Mouse (Mus musculus): Measurements from ENCODE around the gene Srrd.
A peak's percentile ranks its signal among the peaks of the same experiment; 100 is the strongest.
"Not testable (repeated sequence)": the region's sequence is repeated elsewhere in the genome, so short reads cannot be mapped to it uniquely, and the experiment has no call there.

Srrd gene

DNA sequence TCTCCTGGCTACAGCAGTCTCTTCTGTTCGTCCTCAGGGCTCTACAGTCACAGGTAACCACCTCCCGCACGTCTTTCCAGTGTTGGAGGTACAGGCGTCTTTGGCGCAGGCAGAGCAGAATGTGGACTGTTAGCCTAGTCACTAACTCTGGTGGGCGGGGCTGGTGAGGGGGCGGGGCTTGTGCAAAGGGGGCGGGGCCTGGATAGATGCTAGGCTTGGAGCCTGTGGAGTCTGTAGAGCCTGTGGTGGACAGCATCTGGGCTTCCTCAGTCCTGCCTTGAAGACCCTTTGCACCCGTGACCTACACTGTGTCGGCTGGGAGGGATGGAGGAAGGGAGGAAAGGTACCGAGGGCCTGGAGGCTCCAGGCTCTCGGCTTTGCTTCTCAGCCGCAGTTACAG, 13.1 kb upstream of the Srrd start, which contains the start of gene Gm6583:
Gene Gm6583 (minus strand): TSS at position 124 of the 400 bp plus-strand sequence.
- no peak for DNase-seq

DNA sequence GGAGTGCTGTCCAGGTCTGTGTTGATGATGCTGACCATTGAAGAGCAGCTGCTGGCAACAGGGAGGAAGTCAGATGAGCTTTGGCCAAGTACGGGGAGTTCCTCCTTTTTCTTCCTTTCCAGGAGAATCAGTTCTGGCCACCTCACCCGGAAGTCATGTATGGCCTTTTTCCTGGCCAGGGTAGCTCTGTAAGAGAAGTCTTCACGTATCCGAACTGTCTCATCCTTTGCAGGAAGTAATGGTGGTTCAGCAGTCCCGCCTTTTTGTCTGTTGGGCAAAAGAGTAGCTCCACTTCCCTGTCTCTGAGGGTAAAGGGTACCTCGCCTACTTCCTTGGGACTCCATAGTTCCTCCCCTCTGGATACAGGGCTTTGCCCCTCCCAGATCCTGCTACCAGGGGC, 12.7 kb upstream of the Srrd start:
- DNase-seq: no peak

DNA sequence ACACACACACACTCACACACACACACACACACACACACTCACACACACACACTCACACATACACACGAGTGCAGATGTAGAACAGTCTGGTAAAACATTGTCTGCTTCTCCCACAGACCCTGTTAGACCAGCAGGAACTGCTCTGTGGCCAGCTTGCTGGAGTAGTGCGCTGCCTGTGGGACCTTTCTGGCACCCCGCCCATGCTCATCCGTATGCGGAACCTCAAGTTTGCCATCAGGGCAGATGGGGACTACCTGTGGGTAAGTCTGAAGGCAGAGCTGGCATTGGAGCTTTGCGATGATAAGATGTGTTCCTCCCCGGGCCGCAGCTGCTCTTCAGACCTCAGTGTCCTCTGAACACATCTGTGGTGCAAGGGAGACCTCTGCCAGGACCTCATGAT, 6.3 kb upstream of the Srrd start:
- no peak for DNase-seq

DNA sequence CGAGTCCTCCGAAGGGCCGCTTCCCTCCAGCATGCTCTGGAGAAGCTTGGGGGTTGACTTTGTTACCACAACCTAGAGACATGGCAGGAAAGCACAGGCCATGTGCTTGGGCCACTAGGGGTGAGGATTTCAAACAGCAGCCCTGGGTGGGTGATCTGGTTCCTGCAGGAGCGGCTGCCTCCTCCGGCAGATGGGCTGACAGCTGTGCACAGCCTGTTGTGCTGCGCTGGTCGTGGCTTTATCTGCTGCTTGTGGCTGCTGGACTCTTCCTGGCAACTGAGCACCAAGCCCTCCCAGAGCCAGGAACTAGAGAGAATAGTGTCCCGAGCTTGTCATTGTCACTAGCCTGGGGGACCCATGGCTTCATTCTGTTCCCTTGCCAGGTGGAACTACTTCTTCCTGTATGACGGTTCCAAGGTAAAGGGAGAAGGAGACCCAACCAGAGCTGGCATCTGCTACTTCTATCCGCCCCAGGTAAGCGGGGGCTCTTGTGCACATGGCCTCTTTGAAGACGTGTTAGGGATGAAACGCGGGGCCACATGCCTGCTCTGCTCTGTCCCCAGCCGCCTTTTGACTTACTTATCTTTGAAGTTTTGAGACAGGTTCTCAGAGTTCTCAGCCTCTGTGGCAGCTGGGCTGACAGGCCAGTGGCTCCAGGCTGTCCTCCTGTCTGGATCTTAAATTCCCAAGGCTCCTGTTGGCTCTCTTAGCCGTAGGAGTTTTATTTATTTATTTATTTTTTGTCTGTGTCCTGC, 3.5 kb upstream of the Srrd start:
- no peak for DNase-seq

DNA sequence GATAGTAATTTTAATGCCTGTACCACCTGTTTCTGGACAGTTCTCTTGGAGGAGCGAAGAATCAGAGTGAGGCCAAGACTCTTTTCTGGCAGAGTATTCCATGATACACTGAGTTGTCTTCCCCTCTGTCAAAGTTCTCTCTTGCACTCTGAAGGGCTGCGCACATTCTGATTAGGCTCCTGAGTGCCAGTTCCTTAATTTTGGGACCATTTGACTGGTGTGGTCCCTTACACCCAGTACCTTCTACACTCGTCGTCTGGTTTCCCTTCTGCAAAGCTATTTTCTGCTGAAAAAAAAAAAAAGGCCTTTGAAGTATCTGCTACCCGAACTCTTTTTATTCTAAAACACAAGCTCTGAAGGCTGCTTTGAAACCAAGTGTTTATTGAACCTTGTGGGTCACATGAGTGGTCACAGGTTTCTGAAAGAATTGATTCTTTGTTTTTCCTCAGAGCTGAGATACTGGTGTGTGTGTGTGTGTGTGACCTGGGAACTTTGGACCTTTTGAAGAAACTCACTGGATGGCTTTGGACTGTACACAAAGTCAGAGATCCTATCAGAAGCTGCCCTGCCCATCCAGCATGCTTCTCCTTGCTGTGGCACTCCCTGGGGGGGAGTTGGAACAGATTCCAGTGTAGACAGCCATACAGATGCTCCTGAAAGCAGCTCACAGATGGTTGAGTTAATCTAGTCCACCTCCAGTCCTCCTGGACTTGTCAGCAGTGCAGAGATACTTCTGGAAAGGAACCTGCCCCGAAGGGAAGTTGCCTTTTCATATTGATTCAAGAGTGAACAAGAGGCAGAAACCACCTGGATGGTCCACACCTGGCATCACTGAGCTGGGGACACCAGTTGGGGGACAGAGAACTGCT, 1.5 kb upstream of the Srrd start:
- DNase-seq: no peak

DNA sequence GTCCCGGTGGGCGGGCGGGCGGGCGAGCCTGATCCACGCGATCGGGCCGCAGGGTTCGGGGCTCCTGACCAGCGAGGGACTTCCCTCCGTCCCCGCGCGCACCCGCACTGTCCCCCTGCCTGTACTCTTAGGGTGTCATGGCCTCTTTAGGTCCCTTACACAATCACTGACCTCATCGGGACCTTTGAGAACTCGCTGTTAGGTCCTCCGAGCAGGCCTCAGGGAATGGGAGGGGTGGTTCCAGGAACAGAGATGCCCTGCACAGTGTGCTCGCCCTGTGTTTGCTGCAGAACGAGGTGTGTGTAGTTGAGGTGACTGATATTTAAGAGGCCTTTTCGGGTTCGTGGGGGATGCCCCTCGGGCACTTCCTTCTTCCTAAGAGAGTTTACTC, 360 bp upstream of the Srrd start:
- DNase-seq: no peak

DNA sequence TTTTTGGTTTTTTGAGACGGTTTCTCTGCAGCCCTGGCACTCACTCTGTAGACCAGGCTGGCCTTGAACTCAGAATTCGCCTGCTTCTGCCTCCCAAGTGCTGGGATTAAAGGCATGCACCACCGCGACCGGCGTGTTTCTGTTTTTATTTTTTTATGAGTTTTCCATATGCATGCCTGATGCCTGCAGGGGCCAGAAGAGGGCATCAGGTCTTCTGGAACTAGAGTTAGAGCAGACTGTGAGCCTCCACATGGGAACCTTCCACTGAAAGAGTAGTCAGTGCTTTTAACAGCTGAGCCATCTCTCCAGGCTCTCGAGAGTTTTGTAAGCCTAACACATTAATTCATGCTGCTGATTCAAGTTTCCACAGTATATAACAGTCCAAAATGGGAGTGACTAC, 3.6 kb downstream of the Srrd start:
- DNase-seq: no peak

DNA sequence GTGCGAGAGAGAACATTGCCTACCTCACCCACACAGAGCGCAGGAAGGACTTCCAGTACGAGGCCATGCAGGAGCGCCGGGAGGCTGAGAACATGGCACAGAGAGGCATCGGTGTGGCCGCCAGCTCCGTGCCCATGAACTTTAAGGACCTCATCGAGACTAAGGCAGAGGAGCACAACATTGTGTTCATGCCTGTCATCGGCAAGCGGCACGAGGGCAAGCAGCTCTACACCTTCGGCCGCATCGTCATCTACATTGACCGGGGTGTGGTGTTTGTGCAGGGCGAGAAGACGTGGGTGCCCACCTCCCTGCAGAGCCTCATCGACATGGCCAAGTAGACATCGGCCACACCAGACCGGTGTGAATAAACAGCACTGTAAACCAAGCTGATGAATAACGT, 5.8 kb downstream of the Srrd start:
- DNase-seq: no peak

DNA sequence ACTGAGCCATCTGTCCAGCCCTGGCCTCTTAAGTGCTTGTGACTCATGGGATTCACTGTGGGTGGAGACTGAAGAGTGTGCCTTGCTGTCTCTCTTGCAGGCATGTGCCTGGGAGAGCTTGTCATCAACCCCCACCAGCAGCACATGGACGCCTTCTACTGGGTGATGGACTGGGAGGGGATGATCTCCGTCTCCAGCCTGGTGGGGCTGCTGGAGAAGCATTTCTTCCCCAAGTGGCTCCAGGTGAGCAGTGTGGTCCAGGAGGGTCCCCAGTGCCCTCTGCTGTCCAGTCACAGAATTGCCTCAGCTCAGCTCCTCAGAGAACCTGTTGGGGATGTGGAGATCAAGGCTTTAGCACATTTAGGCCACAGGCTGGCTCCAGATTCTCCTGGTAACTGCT, 7.4 kb downstream of the Srrd start:
- peak; percentile 50 for DNase-seq

DNA sequence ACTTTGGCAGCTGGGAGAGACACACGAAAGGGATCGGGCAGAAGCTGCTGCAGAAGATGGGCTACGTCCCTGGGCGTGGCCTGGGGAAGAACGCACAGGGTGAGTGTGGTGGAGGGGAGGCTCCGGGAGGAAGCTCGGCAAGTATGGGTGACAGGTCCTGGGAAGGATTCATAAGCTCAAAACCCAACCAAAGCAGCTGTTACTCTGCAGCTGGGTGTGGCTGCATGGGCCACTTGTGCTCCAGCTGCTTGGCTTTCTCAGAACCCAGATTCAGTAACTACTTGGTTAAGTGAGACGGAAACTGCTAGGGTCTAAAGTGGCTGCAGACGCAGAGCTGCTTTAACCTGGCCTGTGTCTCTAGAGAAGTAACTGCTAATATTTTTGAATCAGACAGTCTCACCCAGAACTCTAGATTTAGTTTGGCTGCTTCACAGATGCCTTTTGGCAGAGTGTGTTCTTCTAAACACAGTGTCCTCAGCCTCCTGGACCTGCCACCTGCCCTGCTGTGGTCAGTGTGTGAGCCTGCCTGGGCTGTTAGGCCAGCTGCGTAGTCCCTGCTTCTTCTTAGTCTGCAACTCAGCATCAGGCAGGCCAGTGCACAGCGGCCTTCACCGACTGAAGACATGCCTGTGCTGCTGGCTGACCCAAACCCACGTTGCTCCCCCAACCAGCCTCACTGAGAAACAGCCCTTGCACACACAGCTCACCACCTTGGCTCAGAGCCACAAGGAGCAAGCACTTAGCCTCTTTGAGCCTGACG, 12.9 kb downstream of the Srrd start:
- no peak for DNase-seq

DNA sequence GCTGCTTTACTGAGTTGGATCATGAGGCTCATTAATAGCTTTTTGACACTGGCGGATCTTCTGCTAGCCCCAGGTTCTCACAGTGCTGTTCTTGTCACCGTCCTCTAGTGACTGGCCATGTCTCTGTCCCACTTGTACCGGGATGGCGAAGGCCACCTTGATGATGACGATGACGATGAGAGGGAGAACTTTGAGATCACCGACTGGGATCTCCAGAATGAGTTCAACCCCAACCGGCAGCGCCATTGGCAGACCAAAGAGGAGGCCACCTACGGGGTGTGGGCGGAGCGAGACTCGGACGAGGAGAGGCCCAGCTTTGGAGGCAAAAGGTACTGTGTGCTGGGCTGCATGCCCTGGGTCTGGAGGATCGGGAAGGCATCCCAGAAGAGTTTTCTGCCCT, 15.0 kb downstream of the Srrd start:
- no peak for DNase-seq

DNA sequence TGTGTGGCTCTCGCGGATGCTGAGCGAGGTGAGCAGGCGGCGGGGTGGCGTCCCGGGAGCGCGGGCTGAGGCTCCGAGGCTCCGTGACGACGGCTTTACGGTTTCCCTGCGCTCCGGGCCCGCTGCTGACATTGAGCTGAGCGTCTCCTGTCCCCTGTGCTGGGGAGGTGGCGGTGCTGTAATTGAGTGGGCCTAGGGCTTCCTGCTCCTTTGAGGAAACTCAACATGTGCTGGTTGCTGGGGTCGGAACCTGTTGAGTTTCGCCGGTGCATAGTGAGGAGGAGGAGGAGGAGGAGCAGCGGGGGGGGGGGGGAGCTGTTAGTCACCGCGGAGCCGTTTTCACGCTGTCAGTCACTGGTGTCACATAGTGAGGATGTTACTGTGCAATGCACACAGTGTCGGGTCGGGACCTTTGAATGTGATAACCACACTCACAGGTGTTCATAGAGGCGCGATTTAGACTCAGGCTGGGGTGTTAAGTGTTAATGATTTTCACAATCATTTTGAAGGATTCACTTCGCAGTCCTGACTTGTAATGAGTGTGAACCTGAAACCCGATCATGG, 16.3 kb downstream of the Srrd start:
- no peak for DNase-seq

DNA sequence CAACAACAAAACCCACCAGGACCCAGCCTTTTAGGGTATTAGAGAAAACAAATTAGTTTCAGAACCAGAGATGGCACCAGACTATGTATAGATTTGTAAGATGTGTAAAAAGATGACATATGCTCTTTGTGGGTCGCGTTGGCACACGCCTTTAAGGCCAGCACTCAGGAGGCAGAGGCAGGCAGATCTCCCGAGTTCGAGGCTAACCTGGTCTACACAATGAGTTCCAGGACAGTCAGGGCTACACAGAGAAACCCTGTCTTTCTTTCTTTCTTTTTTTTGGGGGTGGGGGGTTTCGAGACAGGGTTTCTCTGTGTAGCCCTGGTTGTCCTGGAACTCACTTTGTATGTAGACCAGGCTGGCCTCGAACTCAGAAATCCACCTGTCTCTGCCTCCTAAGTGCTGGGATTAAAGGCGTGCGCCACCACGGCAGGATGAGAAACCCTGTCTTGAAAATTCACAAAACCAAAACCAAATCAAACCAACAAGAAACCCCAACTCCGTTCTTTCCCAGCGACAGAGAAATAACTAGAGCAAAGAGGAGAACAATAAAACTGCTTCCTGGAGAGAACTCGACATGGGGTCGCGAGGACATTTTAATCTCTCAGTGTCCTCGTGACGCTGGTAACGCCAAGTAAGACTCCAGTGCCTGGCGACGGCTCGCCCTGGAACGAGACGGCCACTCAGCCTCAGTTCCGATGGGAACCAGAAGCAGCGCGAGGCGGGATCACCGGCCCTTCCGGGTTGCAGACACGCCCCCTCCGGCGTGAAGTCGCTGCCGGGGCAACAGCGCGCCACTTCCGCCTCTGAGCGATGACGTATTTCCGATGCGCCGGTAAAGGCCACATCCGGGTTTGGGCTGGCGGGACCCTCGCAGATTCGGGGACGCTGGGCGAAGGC, 17.0 kb downstream of the Srrd start, which contains the start of gene Tfip11:
Gene Tfip11 (plus strand): TSS at position 813 of the 900 bp plus-strand sequence.
- peak; percentile 96 for DNase-seq

DNA sequence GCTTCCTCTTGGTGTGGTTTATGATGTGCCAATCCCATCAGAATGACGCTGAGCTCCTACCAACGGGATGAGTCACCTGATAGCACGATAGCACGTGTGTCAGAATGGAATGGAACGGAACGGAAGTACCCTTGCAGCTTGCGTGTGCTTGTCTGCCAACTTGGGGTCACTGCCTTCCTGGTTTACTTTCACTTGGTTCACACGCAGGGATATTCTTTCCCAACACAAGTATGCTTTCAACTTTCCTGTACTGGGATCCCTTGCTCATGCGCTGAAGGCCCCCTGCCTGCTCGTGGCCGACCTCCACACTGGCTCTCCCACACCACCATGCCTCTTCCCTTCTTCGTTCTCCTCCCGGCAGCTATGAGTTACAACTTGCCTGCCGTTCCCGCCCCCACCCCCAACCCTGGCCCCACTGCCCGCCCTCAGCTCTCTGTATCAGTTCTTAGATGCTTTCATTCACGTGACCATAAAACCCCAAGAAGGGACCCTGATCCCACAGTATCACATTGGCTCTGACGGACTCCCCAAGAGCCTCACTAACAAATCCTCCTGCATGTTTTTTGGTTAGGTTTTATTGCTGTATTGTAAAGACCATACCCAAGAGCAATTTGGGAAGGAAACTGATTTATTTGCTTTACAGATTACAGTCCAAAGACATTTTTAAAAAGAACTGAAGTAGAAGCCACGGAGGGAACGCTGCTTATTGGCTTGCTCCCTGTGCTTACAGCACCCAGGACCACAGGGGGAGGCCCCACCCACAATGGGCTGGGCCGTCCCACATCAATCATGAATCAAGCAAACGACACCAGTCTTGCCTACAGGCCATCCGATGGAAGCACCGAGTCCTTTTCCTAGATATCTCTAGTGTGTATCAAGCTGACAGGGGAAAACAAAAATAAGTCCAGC, 17.9 kb downstream of the Srrd start:
- no peak for DNase-seq

DNA sequence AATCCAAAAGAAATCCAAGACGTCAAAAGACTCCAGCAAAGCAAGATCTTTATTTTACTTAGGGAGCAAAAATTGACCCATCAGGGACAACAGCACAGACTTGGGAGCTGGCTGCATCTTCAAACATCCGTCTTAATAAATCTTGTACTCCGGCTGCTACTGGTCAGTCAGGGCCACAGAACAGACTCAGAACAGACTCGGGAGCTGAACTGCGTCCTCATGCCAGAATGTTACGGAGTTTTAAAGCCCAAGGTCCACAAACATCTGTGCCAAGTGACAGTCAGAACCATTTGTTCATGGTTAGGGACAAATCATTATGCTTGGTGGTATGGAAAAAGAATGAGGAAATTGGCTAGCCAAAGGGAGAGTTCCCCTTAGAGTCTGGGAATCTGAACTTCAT, 19.6 kb downstream of the Srrd start:
- DNase-seq: no peak

DNA sequence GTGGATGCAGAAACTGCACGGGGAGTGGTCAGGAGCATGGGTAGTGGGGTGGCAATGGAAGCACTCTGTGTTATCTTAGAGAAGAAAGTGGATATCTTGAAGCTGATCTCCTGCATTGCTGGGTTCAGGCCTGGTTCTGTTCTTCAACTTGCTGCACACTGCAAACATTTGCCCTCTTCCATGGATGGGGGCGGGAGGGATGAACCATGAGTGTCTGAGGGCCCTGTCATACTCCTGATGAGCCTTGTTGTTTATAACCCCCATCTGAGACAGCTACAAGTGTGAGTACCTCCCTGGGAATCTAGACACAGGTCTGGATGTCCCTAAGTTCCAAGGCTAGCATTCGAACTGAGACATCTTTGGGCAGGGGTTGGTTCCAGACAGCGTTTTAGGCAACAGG, 21.5 kb downstream of the Srrd start:
- DNase-seq: no peak

DNA sequence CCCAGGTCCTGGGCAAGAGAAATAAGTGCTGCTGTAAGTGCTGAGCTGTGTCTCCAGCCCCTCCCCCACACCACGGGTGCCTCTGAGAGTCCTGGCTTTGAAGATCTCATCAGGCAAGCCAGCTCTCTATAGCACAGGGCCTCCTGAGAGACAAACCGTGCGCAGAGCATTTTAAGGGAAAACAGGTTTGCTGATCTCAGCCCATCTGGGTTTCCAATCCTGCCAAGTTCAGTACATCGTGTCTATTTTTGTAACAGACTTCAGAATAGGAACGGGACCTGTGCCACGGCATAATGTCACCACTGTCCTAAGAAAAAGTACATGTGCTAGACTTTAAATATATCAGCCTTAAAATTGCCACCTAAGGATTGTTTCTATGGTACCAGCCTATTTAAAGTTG, 21.9 kb downstream of the Srrd start:
- DNase-seq: peak; percentile 64

DNA sequence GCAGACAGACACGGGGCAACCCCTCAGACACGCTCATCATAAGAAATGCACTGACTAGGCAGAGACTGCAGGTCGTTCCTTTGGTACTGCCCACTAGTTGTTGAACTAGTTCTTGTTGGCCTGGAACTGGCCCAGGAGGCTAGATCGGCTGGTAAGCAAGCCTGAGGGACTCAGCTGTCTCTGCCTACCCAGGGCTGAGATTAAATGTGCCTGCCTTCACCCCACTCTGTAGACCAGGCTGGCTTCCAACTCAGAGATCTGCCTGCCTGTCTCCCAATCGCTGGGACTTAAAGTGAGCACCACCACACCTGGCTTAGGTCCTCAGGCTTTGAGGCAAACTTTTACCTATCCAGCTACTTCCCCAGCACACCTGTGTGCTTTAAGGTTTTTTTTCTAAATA, 22.5 kb downstream of the Srrd start:
- no peak for DNase-seq

DNA sequence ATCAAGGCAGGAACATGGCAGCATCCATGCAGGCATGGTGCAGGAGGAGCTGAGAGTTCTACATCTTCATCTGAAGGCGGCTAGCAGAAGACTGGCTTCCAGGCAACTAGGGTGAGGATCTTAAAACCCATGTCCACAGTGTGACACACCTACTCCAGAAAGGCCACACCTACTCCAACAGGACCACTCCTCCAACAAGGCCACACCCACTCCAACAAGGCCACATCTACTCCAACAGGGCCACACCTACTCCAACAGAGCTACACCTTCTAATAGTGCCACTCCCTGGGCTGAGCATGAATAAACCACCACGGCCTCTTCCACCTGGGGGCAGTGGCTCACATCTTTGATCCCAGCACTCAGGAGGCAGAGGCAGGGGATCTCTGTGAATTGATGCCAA, 23.5 kb downstream of the Srrd start:
- not testable (repeated sequence) for DNase-seq

DNA sequence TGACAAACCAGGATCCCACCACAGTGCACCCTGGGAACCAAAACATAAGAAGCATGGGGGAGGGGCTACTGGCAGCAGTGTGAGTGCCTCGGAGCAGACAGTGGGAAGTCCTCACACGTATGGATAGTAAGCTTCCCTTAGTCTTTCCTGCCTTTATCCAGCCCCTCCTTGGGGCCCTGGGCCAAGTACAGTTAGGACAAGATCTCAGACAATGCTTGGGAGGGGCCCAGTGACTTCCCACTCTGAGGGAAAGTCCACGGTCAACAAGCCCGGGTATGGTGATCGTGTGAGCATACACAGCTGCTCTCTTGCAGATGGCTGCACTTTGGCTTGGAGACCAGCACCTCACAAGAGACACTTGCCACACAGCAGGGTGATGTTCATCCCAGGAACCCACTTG, 25.5 kb downstream of the Srrd start:
- DNase-seq: no peak

DNA sequence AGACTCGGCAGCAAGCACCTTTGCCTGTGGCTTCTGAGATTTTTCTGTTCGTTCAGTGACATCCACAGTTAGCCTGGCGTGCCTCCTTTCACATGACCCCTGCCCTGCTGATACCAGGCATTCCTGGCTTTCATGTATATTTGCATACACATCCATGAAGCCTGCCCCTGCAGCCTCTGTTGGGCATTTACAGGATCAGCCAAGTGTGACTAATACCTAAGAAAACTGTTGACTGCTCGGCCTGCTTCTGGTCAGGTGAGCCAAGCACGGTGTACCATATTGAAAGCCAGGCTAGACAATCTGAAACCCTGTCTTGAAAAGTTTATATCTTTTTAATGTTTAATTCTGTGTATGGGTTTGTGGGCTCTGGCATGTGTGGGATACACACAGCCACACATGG, 26.4 kb downstream of the Srrd start:
- DNase-seq: no peak

Data from cerebellum, adult 9-11 months (tissue).